9 mouse cellular contexts compared by ENCODE assay signal in the genomic region with DNA sequence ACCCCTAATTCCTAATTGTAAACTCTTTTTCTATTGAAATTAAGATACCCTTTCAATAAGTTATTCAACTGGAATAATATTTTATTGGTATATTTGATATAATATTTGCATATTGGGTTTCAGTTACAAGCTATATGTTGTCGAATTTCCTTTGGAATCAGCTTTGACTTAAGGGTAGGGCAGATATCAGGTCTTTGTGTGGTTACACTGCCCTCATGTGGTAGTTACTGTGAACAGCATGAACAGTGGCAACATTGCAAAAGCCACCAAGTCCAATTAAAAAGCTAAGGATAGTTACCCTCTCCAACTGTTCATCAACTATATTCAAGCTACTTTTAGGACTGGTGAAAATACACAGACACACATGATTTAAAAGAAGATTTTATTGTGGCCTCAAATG. TPM values are rescaled to one million over a fixed set of nuclear protein-coding genes. Genes with fewer than 3 reads are reported as not detected.
A peak's percentile ranks its signal among the peaks of the same experiment; 100 is the strongest.
DNase-seq lines count a peak whose midpoint lies in the region; ATAC-seq and TF ChIP-seq lines count a peak whose summit lies in the region.
"Had no signal": no experiment of that assay in that cellular context is flagged by ENCODE, and none has a peak within 500 bp of the region (broad histone marks: within the 10 kb centered on the region; RNA-seq: fewer than 3 reads in every experiment).

No protein-coding gene starts in this region.

- no peak overlapping the region for H3K4me3 ChIP-seq in intestine, postnatal 0 days (ENCODE audit: low read depth, low read length)
- no peak overlapping the region for H3K4me3 ChIP-seq in intestine, embryonic 15.5 days (replicated peaks)
- no peak overlapping the region for H3K4me3 ChIP-seq in ES-E14 (ENCODE audit: insufficient read depth in 1 of 2, low read depth in 1 of 2, low read length in 2 of 2, poor library complexity in 1 of 2, severe bottlenecking in 1 of 2)
- H3K4me3 ChIP-seq in hindbrain, embryonic 14.5 days (replicated peaks; ENCODE audit: low read length): no peak overlapping the region

- H3K4me2 ChIP-seq in intestine, postnatal 0 days (replicated peaks; ENCODE audit: low read depth): no peak overlapping the region
- no peak overlapping the region for H3K4me2 ChIP-seq in intestine, embryonic 15.5 days (replicated peaks)
- no peak overlapping the region for H3K4me2 ChIP-seq in hindbrain, embryonic 14.5 days (replicated peaks)

- ATAC-seq in intestine, postnatal 0 days: no peak
- ATAC-seq in intestine, embryonic 15.5 days: no peak
- ATAC-seq in hindbrain, embryonic 14.5 days (ENCODE audit: low FRiP score): no peak
- no peak for ATAC-seq in activated CD4-positive, CD25-positive, alpha-beta regulatory T cell, adult 4 months

- H3K36me3 ChIP-seq in intestine, postnatal 0 days (ENCODE audit: control insufficient read depth, insufficient read depth): no peaks in the 10 kb centered on the region
- H3K36me3 ChIP-seq in intestine, embryonic 15.5 days: no peaks in the 10 kb centered on the region
- H3K36me3 ChIP-seq in ES-E14 (ENCODE audit: control insufficient read depth, insufficient read depth, low read length, poor library complexity, severe bottlenecking): no peaks in the 10 kb centered on the region
- H3K36me3 ChIP-seq in hindbrain, embryonic 14.5 days (replicated peaks; ENCODE audit: control insufficient read depth, insufficient read depth): no peaks in the 10 kb centered on the region
- no peaks in the 10 kb centered on the region for H3K36me3 ChIP-seq in splenic B cell, adult 2 months (ENCODE audit: control insufficient read depth, insufficient read depth, low read length, poor library complexity, severe bottlenecking)

- no peaks in the 10 kb centered on the region for H3K9me3 ChIP-seq in intestine, postnatal 0 days (ENCODE audit: control insufficient read depth)
- no peaks in the 10 kb centered on the region for H3K9me3 ChIP-seq in intestine, embryonic 15.5 days
- H3K9me3 ChIP-seq in ES-E14 (ENCODE audit: control insufficient read depth, insufficient read depth, low read depth, low read length): no peaks in the 10 kb centered on the region
- no peaks in the 10 kb centered on the region for H3K9me3 ChIP-seq in hindbrain, embryonic 14.5 days (ENCODE audit: control insufficient read depth, low read length)

- in situ Hi-C loops in ES-E14 (cut with MboI; ENCODE audit: low sequenced_read_pairs in 2 of 2, unreplicated experiment in 2 of 2): no loop called here

- H3K27me3 ChIP-seq in intestine, postnatal 0 days (replicated peaks; ENCODE audit: control insufficient read depth, insufficient read depth, low read length): no peaks in the 10 kb centered on the region
- no peaks in the 10 kb centered on the region for H3K27me3 ChIP-seq in intestine, embryonic 15.5 days (replicated peaks)
- H3K27me3 ChIP-seq in hindbrain, embryonic 14.5 days (ENCODE audit: control insufficient read depth, insufficient read depth, low read length): no peaks in the 10 kb centered on the region
- no peaks in the 10 kb centered on the region for H3K27me3 ChIP-seq in splenic B cell, adult 2 months (ENCODE audit: control insufficient read depth, insufficient read depth, low read length, poor library complexity, severe bottlenecking)

- TF ChIP-seq CTCF in intestine, postnatal 0 days (IDR thresholded peaks at IDR 0.05; ENCODE audit: low read depth): peak; percentile 73

- DNase-seq in 3T3-L1 (ENCODE audit: low read depth, low spot score) (peak; percentile 49), ES-E14 (ENCODE audit: low read depth, low spot score) (peak; percentile 39)
- peak; percentile 61 for DNase-seq in hindbrain, embryonic 14.5 days (ENCODE audit: low spot score)
- peak; percentile 56 for DNase-seq in splenic B cell, adult 2 months (ENCODE audit: low read depth, low spot score)
- DNase-seq in thymus, postnatal 36 days: no peak

- 38% methylated on average over 1 of the region's 1 CpGs for WGBS in intestine, postnatal 0 days
- 31% methylated on average over 1 of the region's 1 CpGs for WGBS in intestine, embryonic 15.5 days
- WGBS in hindbrain, embryonic 14.5 days: 61% methylated on average over 1 of the region's 1 CpGs

- H3K4me1 ChIP-seq in intestine, postnatal 0 days (replicated peaks; ENCODE audit: control insufficient read depth, insufficient read depth, low read length): no peaks in the 10 kb centered on the region
- no peaks in the 10 kb centered on the region for H3K4me1 ChIP-seq in intestine, embryonic 15.5 days (replicated peaks)
- no peaks in the 10 kb centered on the region for H3K4me1 ChIP-seq in ES-E14 (ENCODE audit: control insufficient read depth in 2 of 2, insufficient read depth in 2 of 2, low read length in 2 of 2, poor library complexity in 1 of 2)
- no peaks in the 10 kb centered on the region for H3K4me1 ChIP-seq in hindbrain, embryonic 14.5 days (replicated peaks; ENCODE audit: control insufficient read depth, insufficient read depth, low read length)

- no peak overlapping the region for H3K27ac ChIP-seq in intestine, postnatal 0 days (ENCODE audit: low read depth, low read length)
- no peak overlapping the region for H3K27ac ChIP-seq in intestine, embryonic 15.5 days
- H3K27ac ChIP-seq in ES-E14 (ENCODE audit: insufficient read depth, low read depth, low read length, poor library complexity, severe bottlenecking): no peak overlapping the region
- H3K27ac ChIP-seq in hindbrain, embryonic 14.5 days: no peak overlapping the region

- no peak overlapping the region for H3K9ac ChIP-seq in intestine, postnatal 0 days (ENCODE audit: low read depth, low read length)
- H3K9ac ChIP-seq in intestine, embryonic 15.5 days: no peak overlapping the region
- no peak overlapping the region for H3K9ac ChIP-seq in ES-E14 (ENCODE audit: insufficient read depth, low read depth, low read length, poor library complexity, severe bottlenecking)
- H3K9ac ChIP-seq in hindbrain, embryonic 14.5 days: no peak overlapping the region

TF ChIP-seq in ES-E14, 5 proteins besides CTCF, POLR2A, EP300 and RAD21:
- TF ChIP-seq MAFK (IDR thresholded peaks at IDR 0.05; ENCODE audit: insufficient read depth, low read depth, low read length): no peak
- no peak for TF ChIP-seq CHD2 (IDR thresholded peaks at IDR 0.05; ENCODE audit: low read depth, low read length)
- TF ChIP-seq ZC3H11A (IDR thresholded peaks at IDR 0.05; ENCODE audit: borderline replicate concordance, low read depth, low read length): peak; percentile 66
- TF ChIP-seq HCFC1 (IDR thresholded peaks at IDR 0.05; ENCODE audit: borderline replicate concordance, insufficient read depth, low read length): no peak

RNA-seq across cellular contexts. Expression of a gene that starts 11.6 kb away (rescaled TPM):
- polyA plus RNA-seq in intestine, postnatal 0 days (2015; fragmentation: Nextera tagmentation; extraction: Ambion mirVana): not detected in 2 replicates
- not detected in 2 replicates for polyA plus RNA-seq in intestine, embryonic 15.5 days (2015; fragmentation: Nextera tagmentation; extraction: Ambion mirVana)
- total RNA-seq in ES-E14 (2012; rRNA removed): not detected in 2 replicates
- not detected in 2 replicates for polyA plus RNA-seq in hindbrain, embryonic 14.5 days (2014; fragmentation: Nextera tagmentation; extraction: Ambion mirVana)
- under 1 TPM in 1 of 2 experiments, not detected in 1; 0.26 TPM for polyA plus RNA-seq in activated CD4-positive, CD25-positive, alpha-beta regulatory T cell, adult 4 months (2017; shearing (Covaris generic))
- total RNA-seq: layer of hippocampus, adult 18-20 months had no signal

Comparison
In these comparisons a context has a peak if more than half of its experiments do, and no peak if none do; other contexts are left out.
1. DNase-seq: peak in 3T3-L1 (single experiment), ES-E14 (single experiment), hindbrain, embryonic 14.5 days (single experiment) and splenic B cell, adult 2 months (single experiment); none in thymus, postnatal 36 days (0 of 2).